Mouse (Mus musculus): ENCODE measurements around the gene Hmg20a. TPM values are rescaled to one million over a fixed set of nuclear protein-coding genes. Genes with fewer than 3 reads are reported as not detected.

The Hmg20a gene
- total and polyA plus RNA-seq, 3 experiments: 8.5 to 14.5 (median 13.6) TPM

- Histone ChIP-seq H3K4me3 (replicated peaks in 1 of 3; ENCODE audit: low read depth in 2 of 3, low read length in 2 of 3, poor library complexity in 1 of 3) (no peak overlapping the region), H3K27me3 (replicated peaks) (no peaks in the 10 kb centered on the region), H3K4me1 (ENCODE audit: control insufficient read depth in 1 of 2, insufficient read depth in 2 of 2) (peaks cover 0 to 20% of the 10 kb centered on the region in 2 experiments; a peak in 1 of 4 replicates), H3K27ac (ENCODE audit: insufficient read depth, low read depth) (no peak overlapping the region), H3K9me3 (replicated peaks; ENCODE audit: low read length) (no peaks in the 10 kb centered on the region), H3K36me3 (replicated peaks in 1 of 2; ENCODE audit: control insufficient read depth in 1 of 2, insufficient read depth in 1 of 2, low read length in 1 of 2) (peaks cover 0 to 23% of the 10 kb centered on the region in 2 experiments), H3K9ac (ENCODE audit: insufficient read depth, low read depth) (no peak overlapping the region), H3K79me2 (replicated peaks; ENCODE audit: control insufficient read depth, extremely low read depth, insufficient read depth, poor library complexity, severe bottlenecking) (peaks cover 8% of the 10 kb centered on the region; the same call in 1 of the 2 replicates), H3K4me2 (ENCODE audit: insufficient read depth, low read depth, poor library complexity, severe bottlenecking) (no peak overlapping the region)
- TF ChIP-seq ZNF384 (IDR thresholded peaks at IDR 0.05; ENCODE audit: low read depth, low read length) (no peak), CHD2 (IDR thresholded peaks at IDR 0.05; ENCODE audit: low read length) (no peak), NRF1 (IDR thresholded peaks at IDR 0.05; ENCODE audit: low read depth, low read length) (no peak), ZKSCAN1 (IDR thresholded peaks at IDR 0.05; ENCODE audit: borderline replicate concordance, low read depth, low read length) (no peak), CTCF (conservative IDR thresholded peaks at IDR 0.05 in 1 of 2, IDR thresholded peaks at IDR 0.05 in 1 of 2; ENCODE audit: low read depth in 2 of 2, low read length in 2 of 2) (no peak), HCFC1 (IDR thresholded peaks at IDR 0.05; ENCODE audit: low read depth, low read length) (no peak), E2F4 (IDR thresholded peaks at IDR 0.05; ENCODE audit: insufficient replicate concordance, low read depth, low read length) (no peak), MAX (IDR thresholded peaks at IDR 0.05; ENCODE audit: low read length) (no peak), BHLHE40 (IDR thresholded peaks at IDR 0.05; ENCODE audit: low read depth, low read length) (no peak), ZC3H11A (IDR thresholded peaks at IDR 0.05; ENCODE audit: low read depth, low read length) (no peak), USF2 (conservative IDR thresholded peaks at IDR 0.05; ENCODE audit: low read depth, low read length) (no peak), IRF4 (IDR thresholded peaks at IDR 0.05; ENCODE audit: low read depth, low read length) (no peak), KAT2A (IDR thresholded peaks at IDR 0.05; ENCODE audit: insufficient replicate concordance, low read length) (no peak), POLR2AphosphoS2 (IDR thresholded peaks at IDR 0.05; ENCODE audit: low read depth, low read length) (no peak), MYC (IDR thresholded peaks at IDR 0.05; ENCODE audit: low read depth, low read length) (no peak), TBP (conservative IDR thresholded peaks at IDR 0.05; ENCODE audit: low read depth, low read length) (no peak)
- in situ Hi-C loops (cut with MboI; ENCODE audit: low pct_ligation_motif_present, low pct_unique_long_range_greater_than_20kb, low sequenced_read_pairs) (no loop called here), dilution Hi-C loops (cut with MboI; ENCODE audit: extremely low pct_ligation_motif_present, extremely low pct_unique_long_range_greater_than_20kb, low sequenced_read_pairs) (no loop called here)
- DNase-seq (ENCODE audit: extremely low read depth): no peak
These were observed 22.1 kb upstream of the Hmg20a start for GRCm38 (mm10) chr9:56396306-56396705.

GRCm38 (mm10) chr9:56404619-56405018 is 13.8 kb upstream of the Hmg20a start:
- H3K27ac ChIP-seq (ENCODE audit: insufficient read depth, low read depth): no peak overlapping the region
- no peaks in the 10 kb centered on the region for H3K9me3 ChIP-seq (replicated peaks; ENCODE audit: low read length)
- H3K4me1 ChIP-seq (ENCODE audit: control insufficient read depth in 1 of 2, insufficient read depth in 2 of 2): 0 out of 4 replicates have a peak, but pooled peaks cover 0 to 3% of the 10 kb centered on the region in 2 experiments
- in situ Hi-C loops (cut with MboI; ENCODE audit: low pct_ligation_motif_present, low pct_unique_long_range_greater_than_20kb, low sequenced_read_pairs): loop anchor here (25.0 kb wide), 1 partner anchor 142 kb away; no protein-coding TSS in a partner anchor
- H3K36me3 ChIP-seq (replicated peaks in 1 of 2; ENCODE audit: control insufficient read depth in 1 of 2, insufficient read depth in 1 of 2, low read length in 1 of 2): peaks cover 0 to 38% of the 10 kb centered on the region in 2 experiments
- dilution Hi-C loops (cut with MboI; ENCODE audit: extremely low pct_ligation_motif_present, extremely low pct_unique_long_range_greater_than_20kb, low sequenced_read_pairs): no loop called here
- TF ChIP-seq KAT2A (IDR thresholded peaks at IDR 0.05; ENCODE audit: insufficient replicate concordance, low read length): no peak
- H3K27me3 ChIP-seq (replicated peaks): no peaks in the 10 kb centered on the region
- no peaks in the 10 kb centered on the region; the same call in 1 of the 2 replicates for H3K79me2 ChIP-seq (replicated peaks; ENCODE audit: control insufficient read depth, extremely low read depth, insufficient read depth, poor library complexity, severe bottlenecking)
- no peak overlapping the region for H3K4me2 ChIP-seq (ENCODE audit: insufficient read depth, low read depth, poor library complexity, severe bottlenecking)
- DNase-seq (ENCODE audit: extremely low read depth): no peak
- H3K4me3 ChIP-seq (replicated peaks in 1 of 3; ENCODE audit: low read depth in 2 of 3, low read length in 2 of 3, poor library complexity in 1 of 3): no peak overlapping the region
- no peak overlapping the region for H3K9ac ChIP-seq (ENCODE audit: insufficient read depth, low read depth)

Data from CH12.LX (cell line).